Mouse (Mus musculus) limb, embryonic 13.5 days (tissue): ENCODE measurements around the gene Vstm4. TPM values are rescaled to one million over a fixed set of nuclear protein-coding genes. Genes with fewer than 3 reads are reported as not detected.

ENCODE experiments used
- ATAC-seq: fragments of 200-750 bp; cut with Nextera tagmentation; 2 replicates; pipeline ENCODE4 v1.8.0; 2017; ENCODE audit warnings: low read depth, moderate number of reproducible peaks, moderate TSS enrichment; ENCODE audit not compliant: low FRiP score
- H3K27ac ChIP-seq: fragments of 300-500 bp; sonication (generic); 2 replicates; pipeline ENCODE4 v1.5.1; 2015; ENCODE audit warnings: inconsistent platforms, mild to moderate bottlenecking, moderate library complexity
- H3K27me3 ChIP-seq: fragments of 300-500 bp; sonication (generic); 2 replicates; pipeline ENCODE4 v1.6.1; 2015; ENCODE audit warnings: mild to moderate bottlenecking, inconsistent platforms
- H3K36me3 ChIP-seq: fragments of 300-500 bp; sonication (generic); 2 replicates; pipeline ENCODE4 v1.6.1; 2015; ENCODE audit warnings: inconsistent platforms, mild to moderate bottlenecking, moderate library complexity
- H3K4me1 ChIP-seq: fragments of 300-500 bp; sonication (generic); 2 replicates; pipeline ENCODE4 v1.6.1; 2015; ENCODE audit warnings: inconsistent platforms
- H3K4me2 ChIP-seq: fragments of 300-500 bp; sonication (generic); replicated peaks from 2 replicates; pipeline ENCODE4 v1.6.1; 2015; ENCODE audit warnings: inconsistent platforms, mild to moderate bottlenecking, moderate library complexity
- H3K4me3 ChIP-seq: fragments of 300-500 bp; sonication (generic); 2 replicates; pipeline ENCODE4 v1.5.1; 2015; ENCODE audit warnings: moderate library complexity, mild to moderate bottlenecking, inconsistent platforms
- H3K9ac ChIP-seq: fragments of 300-500 bp; sonication (generic); 2 replicates; pipeline ENCODE4 v1.6.1; 2015; ENCODE audit warnings: mild to moderate bottlenecking, inconsistent platforms
- H3K9me3 ChIP-seq: fragments of 300-500 bp; sonication (generic); 2 replicates; pipeline ENCODE4 v1.6.1; 2016; ENCODE audit warnings: inconsistent platforms
- WGBS: fragments of 180-500 bp; shearing (Covaris S2); methylation state at CpG from one replicate; pipeline ENCODE4 v1.1.7; 2015; 5-methylcytosine and 5-hydroxymethylcytosine counted together
- polyA plus RNA-seq: library from polyadenylated mRNA; unstranded; fragments of >200 nt; fragmentation: Nextera tagmentation; extraction: Ambion mirVana; gene quantifications from 2 replicates; pipeline ENCODE4 v1.2.1, GENCODE M21; 2015

Gene Vstm4
- polyA plus RNA-seq, result 16.2 and 17.1 TPM in 2 replicates

- ATAC-seq, result peak; percentile 86
- WGBS, result under 1% methylated on average over 60 of the region's 68 CpGs
- Histone ChIP-seq H3K27ac (no peak within 1 kb of the TSS), H3K27me3 (peaks cover 18% of the 10 kb centered on the region), H3K4me1 (peaks cover 15% of the 10 kb centered on the region), H3K9me3 (no peaks in the 10 kb centered on the region), H3K9ac (peak within 1 kb of the TSS; percentile 81), H3K4me3 (peak within 1 kb of the TSS; percentile 61), H3K36me3 (no peaks in the 10 kb centered on the region), H3K4me2 (peak within 1 kb of the TSS; percentile 79)
Measured at GRCm38 (mm10) chr14:32856681-32857328, at the start of gene Vstm4. Gene Vstm4 (plus strand): TSS chr14:32856756.

- H3K27me3 ChIP-seq, result no peaks in the 10 kb centered on the region
- no peaks in the 10 kb centered on the region for H3K9me3 ChIP-seq
- no peak overlapping the region for H3K9ac ChIP-seq
- no peaks in the 10 kb centered on the region for H3K36me3 ChIP-seq
- H3K4me1 ChIP-seq, result no peaks in the 10 kb centered on the region
- H3K4me3 ChIP-seq, result no peak overlapping the region
- ATAC-seq, result no peak
- no peak overlapping the region for H3K4me2 ChIP-seq
- H3K27ac ChIP-seq, result no peak overlapping the region
Measured at GRCm38 (mm10) chr14:32810111-32810510, 46.4 kb upstream of the Vstm4 start.

GRCm38 (mm10) chr14:32812429-32812828 lies 44.1 kb upstream of the Vstm4 start:
- Histone ChIP-seq H3K4me1 (peaks cover 4% of the 10 kb centered on the region; the same call in 1 of the 2 replicates), H3K4me3 (no peak overlapping the region), H3K9me3 (no peaks in the 10 kb centered on the region), H3K36me3 (no peaks in the 10 kb centered on the region), H3K27ac (no peak overlapping the region), H3K4me2 (no peak overlapping the region), H3K27me3 (peaks cover 3% of the 10 kb centered on the region; the same call in 1 of the 2 replicates), H3K9ac (no peak overlapping the region)
- ATAC-seq, result no peak
- 78% methylated on average over 6 of the region's 6 CpGs for WGBS

DNA sequence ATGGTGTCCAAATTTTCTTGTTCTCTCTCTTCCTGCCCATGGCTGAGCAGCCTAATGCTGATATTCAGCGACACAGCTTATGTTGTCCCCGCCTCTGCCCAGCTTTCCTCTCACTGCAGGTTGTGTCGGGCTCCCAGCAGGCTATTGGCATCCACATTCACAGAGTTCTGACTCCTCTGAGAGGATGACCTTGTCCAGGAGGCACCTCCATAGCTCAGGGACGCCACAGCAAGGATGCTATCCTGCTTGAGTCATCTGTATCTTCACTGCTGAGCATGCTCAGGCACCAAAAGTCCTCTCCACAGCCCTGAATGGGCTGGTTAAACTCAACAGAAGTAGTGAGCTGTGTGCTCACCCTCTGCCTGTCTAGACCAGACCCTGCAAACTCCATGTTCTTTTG lies 41.6 kb upstream of the Vstm4 start:
- 68% methylated on average over 4 of the region's 4 CpGs for WGBS
- ATAC-seq, result no peak

GRCm38 (mm10) chr14:32816533-32816932 lies 40.0 kb upstream of the Vstm4 start:
- no peak overlapping the region for H3K9ac ChIP-seq
- H3K9me3 ChIP-seq, result no peaks in the 10 kb centered on the region
- no peak overlapping the region for H3K4me2 ChIP-seq
- H3K4me3 ChIP-seq, result no peak overlapping the region
- peaks cover 3% of the 10 kb centered on the region; the same call in 1 of the 2 replicates for H3K27me3 ChIP-seq
- H3K4me1 ChIP-seq, result peaks cover 22% of the 10 kb centered on the region
- H3K27ac ChIP-seq, result no peak overlapping the region
- ATAC-seq, result no peak
- H3K36me3 ChIP-seq, result no peaks in the 10 kb centered on the region
- 74% methylated on average over 4 of the region's 4 CpGs for WGBS

More for the DNA sequence above, 41.6 kb upstream of the Vstm4 start:
- no peak overlapping the region for H3K4me2 ChIP-seq
- H3K4me1 ChIP-seq, result peaks cover 22% of the 10 kb centered on the region
- no peak overlapping the region for H3K4me3 ChIP-seq
- H3K27ac ChIP-seq, result no peak overlapping the region
- no peaks in the 10 kb centered on the region for H3K36me3 ChIP-seq
- no peaks in the 10 kb centered on the region for H3K9me3 ChIP-seq
- peaks cover 3% of the 10 kb centered on the region; the same call in 1 of the 2 replicates for H3K27me3 ChIP-seq
- H3K9ac ChIP-seq, result no peak overlapping the region

DNA sequence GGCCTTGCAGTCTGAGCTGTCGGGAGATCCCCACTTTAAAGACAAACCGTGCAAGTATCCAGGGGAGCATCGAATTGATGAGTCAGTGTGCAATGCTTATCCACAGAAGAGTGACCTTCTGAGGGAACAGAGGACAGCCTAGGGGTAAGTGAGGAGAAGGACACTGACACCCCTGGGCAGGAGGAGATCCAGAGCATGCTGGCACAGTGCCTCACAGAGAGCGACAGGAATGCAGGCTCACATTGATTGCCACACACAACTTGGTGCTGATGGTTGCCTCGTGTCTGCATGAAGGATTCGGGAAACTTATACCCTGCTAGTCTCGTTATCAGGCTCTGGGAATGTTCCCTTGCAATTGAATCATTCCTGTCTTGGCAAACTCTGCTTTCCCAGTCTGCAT lies 39.3 kb upstream of the Vstm4 start:
- Histone ChIP-seq H3K36me3 (no peaks in the 10 kb centered on the region), H3K27ac (no peak overlapping the region), H3K4me3 (no peak overlapping the region), H3K9ac (no peak overlapping the region), H3K4me2 (no peak overlapping the region), H3K4me1 (peaks cover 22% of the 10 kb centered on the region), H3K27me3 (peaks cover 3% of the 10 kb centered on the region; the same call in 1 of the 2 replicates), H3K9me3 (no peaks in the 10 kb centered on the region)
- WGBS, result 49% methylated on average over 7 of the region's 7 CpGs
- ATAC-seq, result no peak

DNA sequence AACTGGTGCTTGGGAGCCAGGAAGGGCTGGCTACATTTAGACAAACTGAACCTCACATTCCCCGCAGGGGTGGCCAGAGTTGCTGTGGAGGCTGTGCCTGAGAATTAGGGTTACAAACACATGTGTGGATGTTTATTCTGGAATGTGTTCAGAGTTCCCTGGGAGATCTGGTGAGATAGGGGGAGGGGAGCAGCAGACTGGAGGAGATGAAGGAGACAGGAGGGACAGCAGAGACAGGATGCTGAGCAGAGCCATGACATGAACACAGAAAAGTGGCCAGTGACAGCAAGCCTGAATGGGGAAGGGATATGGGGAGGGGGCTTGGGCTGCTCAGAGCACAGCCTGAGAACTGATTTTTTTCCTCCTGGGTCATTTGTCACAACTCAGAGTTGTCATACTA lies 37.3 kb upstream of the Vstm4 start:
- ATAC-seq, result no peak
- WGBS, result 27% methylated on average over 1 of the region's 1 CpGs

DNA sequence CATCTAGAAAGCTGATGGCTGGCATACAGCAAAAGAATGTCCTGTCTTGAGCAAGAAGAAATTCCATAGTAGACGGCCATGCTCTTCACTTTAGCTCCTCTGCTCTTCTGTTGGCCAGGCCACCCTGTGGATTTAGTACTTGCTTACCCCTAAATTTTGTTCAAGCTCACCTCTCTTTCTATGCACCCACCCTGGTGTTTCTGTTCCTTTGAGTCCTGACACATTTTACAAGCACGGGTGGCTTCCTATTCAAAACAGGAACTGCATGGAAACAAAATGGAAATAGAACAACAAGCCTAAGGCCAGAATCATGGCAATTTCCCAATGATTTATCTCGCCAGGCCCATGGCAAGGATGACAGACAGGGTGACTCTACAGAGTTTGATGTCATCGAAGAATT lies 33.7 kb upstream of the Vstm4 start:
- peaks cover 38% of the 10 kb centered on the region for H3K4me1 ChIP-seq
- H3K9ac ChIP-seq, result no peak overlapping the region
- WGBS, result 80% methylated on average over 4 of the region's 4 CpGs
- no peak overlapping the region for H3K4me3 ChIP-seq
- H3K4me2 ChIP-seq, result no peak overlapping the region
- H3K27me3 ChIP-seq, result no peaks in the 10 kb centered on the region
- no peaks in the 10 kb centered on the region for H3K36me3 ChIP-seq
- H3K27ac ChIP-seq, result no peak overlapping the region
- ATAC-seq, result no peak
- no peaks in the 10 kb centered on the region for H3K9me3 ChIP-seq

More for the DNA sequence above, 37.3 kb upstream of the Vstm4 start:
- H3K4me2 ChIP-seq, result no peak overlapping the region
- no peak overlapping the region for H3K9ac ChIP-seq
- peaks cover 3% of the 10 kb centered on the region; the same call in 1 of the 2 replicates for H3K27me3 ChIP-seq
- peaks cover 24% of the 10 kb centered on the region for H3K4me1 ChIP-seq
- no peak overlapping the region for H3K27ac ChIP-seq
- H3K36me3 ChIP-seq, result no peaks in the 10 kb centered on the region
- H3K9me3 ChIP-seq, result no peaks in the 10 kb centered on the region
- H3K4me3 ChIP-seq, result no peak overlapping the region

DNA sequence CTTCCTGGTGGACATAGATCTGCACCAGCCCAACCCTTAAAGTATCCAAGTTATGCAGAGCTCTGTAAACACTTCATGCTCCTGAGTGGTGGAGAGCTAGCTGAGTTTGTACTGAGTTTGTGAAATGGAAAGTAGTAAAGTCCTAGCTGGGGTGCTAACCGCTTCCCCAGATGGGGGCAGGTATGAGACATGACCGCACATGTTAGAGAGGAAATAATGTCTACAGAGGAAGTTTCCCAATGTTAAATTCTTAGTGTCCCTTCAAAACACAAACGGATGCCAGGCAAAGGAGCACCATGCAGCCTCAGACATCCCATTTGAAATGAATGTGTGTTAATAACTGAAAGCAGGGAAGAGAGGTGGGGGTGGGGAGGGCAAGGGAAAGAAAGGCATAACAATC lies 32.7 kb upstream of the Vstm4 start:
- 76% methylated on average over 3 of the region's 3 CpGs for WGBS
- no peak overlapping the region for H3K9ac ChIP-seq

GRCm38 (mm10) chr14:32824267-32825150 lies 32.0 kb upstream of the Vstm4 start:
- Histone ChIP-seq H3K4me2 (no peak overlapping the region), H3K9ac (no peak overlapping the region), H3K4me1 (peaks cover 32% of the 10 kb centered on the region), H3K27me3 (no peaks in the 10 kb centered on the region), H3K4me3 (no peak overlapping the region), H3K9me3 (no peaks in the 10 kb centered on the region), H3K27ac (no peak overlapping the region), H3K36me3 (no peaks in the 10 kb centered on the region)
- no peak for ATAC-seq
- 39% methylated on average over 14 of the region's 14 CpGs for WGBS

More for the DNA sequence above, 32.7 kb upstream of the Vstm4 start:
- Histone ChIP-seq H3K36me3 (no peaks in the 10 kb centered on the region), H3K4me3 (no peak overlapping the region), H3K4me2 (no peak overlapping the region), H3K4me1 (peaks cover 39% of the 10 kb centered on the region), H3K9me3 (no peaks in the 10 kb centered on the region), H3K27ac (no peak overlapping the region), H3K27me3 (no peaks in the 10 kb centered on the region)
- ATAC-seq, result no peak

GRCm38 (mm10) chr14:32825426-32826032 lies 31.0 kb upstream of the Vstm4 start:
- ATAC-seq, result peak; percentile 80
- no peak overlapping the region for H3K9ac ChIP-seq
- H3K9me3 ChIP-seq, result no peaks in the 10 kb centered on the region; the same call in 1 of the 2 replicates
- H3K36me3 ChIP-seq, result no peaks in the 10 kb centered on the region
- H3K27me3 ChIP-seq, result no peaks in the 10 kb centered on the region
- 4% methylated on average over 11 of the region's 11 CpGs for WGBS
- H3K4me1 ChIP-seq, result peaks cover 31% of the 10 kb centered on the region
- H3K4me3 ChIP-seq, result peak overlapping the region; percentile 7; the same call in 1 of the 2 replicates
- H3K27ac ChIP-seq, result no peak overlapping the region; the same call in 1 of the 2 replicates
- peak overlapping the region; percentile 48 for H3K4me2 ChIP-seq

GRCm38 (mm10) chr14:32827165-32827564 lies 29.4 kb upstream of the Vstm4 start:
- no peaks in the 10 kb centered on the region for H3K27me3 ChIP-seq
- H3K36me3 ChIP-seq, result no peaks in the 10 kb centered on the region
- peaks cover 31% of the 10 kb centered on the region for H3K4me1 ChIP-seq
- no peak overlapping the region for H3K27ac ChIP-seq
- no peaks in the 10 kb centered on the region; the same call in 1 of the 2 replicates for H3K9me3 ChIP-seq
- H3K9ac ChIP-seq, result no peak overlapping the region
- ATAC-seq, result no peak
- no peak overlapping the region for H3K4me2 ChIP-seq
- 55% methylated on average over 4 of the region's 4 CpGs for WGBS
- H3K4me3 ChIP-seq, result no peak overlapping the region
